Mouse (Mus musculus) hindbrain, embryonic 10.5 days (tissue): ENCODE measurements around the gene Epha1. TPM values are rescaled to one million over a fixed set of nuclear protein-coding genes. Genes with fewer than 3 reads are reported as not detected.
A peak's percentile ranks its signal among the peaks of the same experiment; 100 is the strongest.

Experiments
- DNase-seq: peaks from one replicate; pipeline ENCODE4 v3.0.0-alpha.2; 2017; ENCODE audit warnings: low spot score
- H3K27ac ChIP-seq: fragments of 300-500 bp; sonication (generic); 2 replicates; pipeline ENCODE4 v1.5.1; 2016; ENCODE audit warnings: mild to moderate bottlenecking, moderate library complexity
- H3K27me3 ChIP-seq: fragments of 300-500 bp; sonication (generic); 2 replicates; pipeline ENCODE4 v1.6.1; 2016; ENCODE audit warnings: mild to moderate bottlenecking; ENCODE audit not compliant: poor library complexity, insufficient read depth, severe bottlenecking
- H3K36me3 ChIP-seq: fragments of 300-500 bp; sonication (generic); 2 replicates; pipeline ENCODE4 v1.6.1; 2016; ENCODE audit warnings: mild to moderate bottlenecking, moderate library complexity
- H3K4me1 ChIP-seq: fragments of 300-500 bp; sonication (generic); replicated peaks from 2 replicates; pipeline ENCODE4 v1.6.1; 2016; ENCODE audit warnings: mild to moderate bottlenecking
- H3K4me3 ChIP-seq: fragments of 300-500 bp; sonication (generic); 2 replicates; pipeline ENCODE4 v1.5.1; 2016; ENCODE audit warnings: mild to moderate bottlenecking, moderate library complexity
- H3K9me3 ChIP-seq: fragments of 300-500 bp; sonication (generic); 2 replicates; pipeline ENCODE4 v1.6.1; 2016; ENCODE audit warnings: mild to moderate bottlenecking, moderate library complexity
- WGBS: fragments of 180-500 bp; shearing (Covaris S2); methylation state at CpG from one replicate; pipeline ENCODE4 v1.1.7; 2016; 5-methylcytosine and 5-hydroxymethylcytosine counted together
- polyA plus RNA-seq: library from polyadenylated mRNA; unstranded; fragments of >200 nt; fragmentation: Nextera tagmentation; extraction: Ambion mirVana; gene quantifications from 2 replicates; pipeline ENCODE4 v1.2.1, GENCODE M21; 2016

Epha1 gene
- polyA plus RNA-seq, 1 experiment from 2014 or later = 1.8 TPM

- Histone ChIP-seq H3K9me3 (no peaks in the 10 kb centered on the region), H3K36me3 (0 out of 2 replicates have a peak, but pooled peaks cover 6% of the 10 kb centered on the region), H3K4me3 (peak overlapping the region; percentile 81), H3K4me1 (peaks cover 14% of the 10 kb centered on the region), H3K27me3 (peaks cover 32% of the 10 kb centered on the region), H3K27ac (peak overlapping the region; percentile 92)
- 1% methylated on average over 23 of the region's 32 CpGs for WGBS
- peak; percentile 62 for DNase-seq
Observed at GRCm38 (mm10) chr6:42324067-42324481, 49.0 kb downstream of the Epha1 start.

GRCm38 (mm10) chr6:42323371-42324066 lies 49.5 kb downstream of the Epha1 start:
- Histone ChIP-seq H3K4me3 (peak overlapping the region; percentile 81), H3K27ac (peak overlapping the region; percentile 92), H3K27me3 (peaks cover 32% of the 10 kb centered on the region), H3K4me1 (peaks cover 14% of the 10 kb centered on the region), H3K36me3 (peaks cover 11% of the 10 kb centered on the region), H3K9me3 (no peaks in the 10 kb centered on the region)
- 1% methylated on average over 28 of the region's 28 CpGs for WGBS
- DNase-seq = no peak

GRCm38 (mm10) chr6:42318293-42318692 lies 54.8 kb downstream of the Epha1 start:
- no peaks in the 10 kb centered on the region for H3K9me3 ChIP-seq
- H3K4me1 ChIP-seq = peaks cover 5% of the 10 kb centered on the region
- peaks cover 55% of the 10 kb centered on the region for H3K36me3 ChIP-seq
- no peak for DNase-seq
- H3K4me3 ChIP-seq = no peak overlapping the region
- no peak overlapping the region for H3K27ac ChIP-seq
- WGBS = 80% methylated on average over 4 of the region's 4 CpGs
- peaks cover 26% of the 10 kb centered on the region for H3K27me3 ChIP-seq

- WGBS = 88% methylated on average over 2 of the region's 2 CpGs
- no peak overlapping the region for H3K4me3 ChIP-seq
- no peak overlapping the region for H3K27ac ChIP-seq
- no peaks in the 10 kb centered on the region for H3K4me1 ChIP-seq
- H3K36me3 ChIP-seq = peaks cover 95% of the 10 kb centered on the region
- H3K27me3 ChIP-seq = no peaks in the 10 kb centered on the region
- no peaks in the 10 kb centered on the region for H3K9me3 ChIP-seq
- no peak for DNase-seq
Observed at GRCm38 (mm10) chr6:42310427-42311053, 62.5 kb downstream of the Epha1 start.

- whole genome bisulfite sequencing = 48% methylated on average over 8 of the region's 8 CpGs
- peaks cover 99% of the 10 kb centered on the region for H3K36me3 ChIP-seq
Observed at GRCm38 (mm10) chr6:42309816-42310378, 63.2 kb downstream of the Epha1 start.

More at GRCm38 (mm10) chr6:42309816-42310378, 63.2 kb downstream of the Epha1 start:
- Histone ChIP-seq H3K9me3 (no peaks in the 10 kb centered on the region), H3K4me1 (no peaks in the 10 kb centered on the region), H3K4me3 (no peak overlapping the region), H3K27me3 (no peaks in the 10 kb centered on the region), H3K27ac (no peak overlapping the region)
- DNase-seq = no peak

Other genes starting within 250 kb of the Epha1 start
- not detected in 2 replicates for gene Tas2r139, start 232.3 kb downstream of the Epha1 start, polyA plus RNA-seq
- gene Tas2r144, start 157.9 kb downstream of the Epha1 start, polyA plus RNA-seq = not detected in 2 replicates
- 16.5 and 17.7 TPM in 2 replicates for gene Gstk1, start 127.3 kb downstream of the Epha1 start, polyA plus RNA-seq
- gene Tmem139, start 111.3 kb downstream of the Epha1 start, polyA plus RNA-seq = 0.48 and 0.75 TPM in 2 replicates
- gene Casp2, start 108.3 kb downstream of the Epha1 start, polyA plus RNA-seq = 67.7 and 81.2 TPM in 2 replicates
- 0.94 and 1.1 TPM in 2 replicates for gene Clcn1, start 86.6 kb downstream of the Epha1 start, polyA plus RNA-seq
- gene Fam131b, start 48.6 kb downstream of the Epha1 start, polyA plus RNA-seq = 1.4 and 2.9 TPM in 2 replicates
- 86.0 and 103 TPM in 2 replicates for gene Zyx, start 23.6 kb downstream of the Epha1 start, polyA plus RNA-seq
- not detected in 2 replicates for gene Tas2r143, start 27.0 kb upstream of the Epha1 start, polyA plus RNA-seq
- not detected in 2 replicates for gene Tas2r135, start 32.2 kb upstream of the Epha1 start, polyA plus RNA-seq
- not detected in 2 replicates for gene Tas2r126, start 61.3 kb upstream of the Epha1 start, polyA plus RNA-seq
- gene Olfr458, start 91.9 kb upstream of the Epha1 start, polyA plus RNA-seq = not detected in 2 replicates
- not detected in 2 replicates for gene Olfr457, start 103.1 kb upstream of the Epha1 start, polyA plus RNA-seq
- gene Olfr456, start 113.9 kb upstream of the Epha1 start, polyA plus RNA-seq = not detected in 2 replicates
- not detected in 2 replicates for gene Olfr455, start 174.3 kb upstream of the Epha1 start, polyA plus RNA-seq
- not detected in 2 replicates for gene Tcaf3, start 224.4 kb upstream of the Epha1 start, polyA plus RNA-seq